Mouse (Mus musculus) liver, postnatal 0 days (tissue): Measurements from ENCODE around the gene Filip1.

Experiments used
- CTCF ChIP-seq: sonication (generic); IDR thresholded peaks from 2 replicates; pipeline ENCODE4 v1.5.1; 2016; ENCODE audit warnings: antibody characterized with exemption, low read depth
- EP300 ChIP-seq: IDR thresholded peaks from 2 replicates; pipeline ENCODE4 v1.6.1; 2016; ENCODE audit warnings: antibody characterized with exemption, low read depth, mild to moderate bottlenecking

DNA sequence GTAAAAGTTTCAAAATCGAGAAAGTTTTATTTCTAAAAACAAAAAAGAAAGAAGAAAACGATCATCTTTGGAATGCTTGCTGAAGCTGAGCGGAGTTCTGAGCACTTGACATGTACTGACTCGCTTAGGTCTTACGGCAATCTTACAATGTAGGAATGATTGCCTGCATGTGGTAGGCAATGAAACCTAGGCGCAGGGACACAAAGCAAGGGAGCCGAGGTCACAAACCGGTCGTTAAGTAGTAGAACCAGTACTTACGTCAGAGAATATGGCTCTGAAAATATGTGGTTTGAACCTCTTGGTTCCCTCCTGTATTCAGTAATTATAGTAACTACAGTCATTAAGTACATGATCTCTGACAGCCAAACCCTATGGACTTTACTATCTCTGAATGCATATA lies 29.4 kb downstream of the Filip1 start:
- TF ChIP-seq CTCF: no peak
- no peak for TF ChIP-seq EP300
